Mouse (Mus musculus) E14TG2a.4 (cell line): ENCODE data around the gene Dab2ip.

Experiments used
- CTCF ChIP-seq: conservative IDR thresholded peaks from 2 replicates; pipeline ENCODE4 v1.5.1; 2014; ENCODE audit warnings: low read length
- POU5F1 ChIP-seq: IDR thresholded peaks from 2 replicates; pipeline ENCODE4 v1.6.1; 2014; ENCODE audit warnings: low read length, borderline replicate concordance

GRCm38 (mm10) chr2:35763818-35764217, 205.8 kb downstream of the Dab2ip start:
- TF ChIP-seq POU5F1 (no peak), CTCF (no peak)
